Mouse (Mus musculus) intestine, embryonic 14.5 days (tissue): ENCODE data around the gene Slc26a3. TPM values are rescaled to one million over a fixed set of nuclear protein-coding genes. Genes with fewer than 3 reads are reported as not detected.

Source experiments
- ATAC-seq: fragments of 200-750 bp; cut with Nextera tagmentation; replicated peaks from 2 replicates; pipeline ENCODE4 v1.8.0; 2017; ENCODE audit warnings: low read depth, moderate number of reproducible peaks, moderate TSS enrichment, moderate library complexity; ENCODE audit not compliant: low FRiP score, low TSS enrichment
- DNase-seq: peaks from one replicate; pipeline ENCODE4 v3.0.0-alpha.2; 2018; ENCODE audit warnings: low spot score
- H3K27ac ChIP-seq: fragments of 300-500 bp; sonication (generic); 2 replicates; pipeline ENCODE4 v1.5.1; 2014; ENCODE audit warnings: low read depth, mild to moderate bottlenecking, control low read depth
- H3K27me3 ChIP-seq: fragments of 300-500 bp; sonication (generic); replicated peaks from 2 replicates; pipeline ENCODE4 v1.6.1; 2014; ENCODE audit warnings: low read length, control low read depth; ENCODE audit not compliant: control insufficient read depth, insufficient read depth
- H3K36me3 ChIP-seq: fragments of 300-500 bp; sonication (generic); 2 replicates; pipeline ENCODE4 v1.6.1; 2014; ENCODE audit warnings: low read length, control low read depth; ENCODE audit not compliant: control insufficient read depth, insufficient read depth
- H3K4me1 ChIP-seq: fragments of 300-500 bp; sonication (generic); replicated peaks from 2 replicates; pipeline ENCODE4 v1.6.1; 2014; ENCODE audit warnings: low read length, control low read depth, mixed read lengths; ENCODE audit not compliant: control insufficient read depth, insufficient read depth
- H3K4me2 ChIP-seq: fragments of 300-500 bp; sonication (generic); 2 replicates; pipeline ENCODE4 v1.6.1; 2014; ENCODE audit warnings: low read length
- H3K4me3 ChIP-seq: fragments of 300-500 bp; sonication (generic); 2 replicates; pipeline ENCODE4 v1.5.1; 2014; ENCODE audit warnings: low read depth, low read length, control low read depth, mixed read lengths
- H3K9ac ChIP-seq: fragments of 300-500 bp; sonication (generic); 2 replicates; pipeline ENCODE4 v1.6.1; 2014; ENCODE audit warnings: mild to moderate bottlenecking, low read length
- H3K9me3 ChIP-seq: fragments of 300-500 bp; sonication (generic); 2 replicates; pipeline ENCODE4 v1.6.1; 2016; ENCODE audit warnings: low read length, control low read depth; ENCODE audit not compliant: control insufficient read depth
- WGBS: fragments of 180-500 bp; shearing (Covaris S2); extraction: QIAGEN DNeasy Blood & Tissue Kit; methylation state at CpG from one replicate; pipeline ENCODE4 v1.1.7; 2014; 5-methylcytosine and 5-hydroxymethylcytosine counted together
- polyA plus RNA-seq: library from polyadenylated mRNA; unstranded; fragments of >200 nt; fragmentation: Nextera tagmentation; extraction: Ambion mirVana; gene quantifications from 2 replicates; pipeline ENCODE4 v1.2.1, GENCODE M21; 2014

Gene Slc26a3
- polyA plus RNA-seq, 1 experiment from 2014 or later, result 0.99 TPM

- Histone ChIP-seq H3K4me3 (no peak overlapping the region), H3K4me2 (no peak overlapping the region), H3K9ac (no peak overlapping the region), H3K36me3 (no peaks in the 10 kb centered on the region), H3K4me1 (no peaks in the 10 kb centered on the region), H3K27me3 (no peaks in the 10 kb centered on the region), H3K9me3 (no peaks in the 10 kb centered on the region), H3K27ac (no peak overlapping the region)
- ATAC-seq, result no peak
- DNase-seq, result no peak
- 67% methylated on average over 1 of the region's 1 CpGs for WGBS
Observed at GRCm38 (mm10) chr12:31400821-31401220, 10.2 kb downstream of the Slc26a3 start.

DNA sequence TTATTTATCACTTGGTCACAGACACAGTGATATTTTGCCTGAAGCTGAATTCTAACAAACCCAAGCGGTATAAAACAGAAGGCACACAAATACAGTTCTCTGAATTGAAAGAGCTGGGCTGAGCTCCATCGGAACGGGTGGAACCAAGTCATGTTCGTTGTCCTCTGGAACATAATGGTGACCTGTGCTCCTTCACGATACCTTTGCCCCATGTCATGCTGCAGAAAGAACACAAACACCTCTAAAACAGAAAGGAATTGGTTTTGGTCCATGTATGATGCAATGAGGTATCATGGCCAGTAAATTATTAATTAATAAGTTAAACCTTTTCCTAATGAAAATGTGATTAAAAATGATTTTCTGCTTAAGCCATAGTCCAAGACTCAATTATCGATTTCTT lies 11.3 kb downstream of the Slc26a3 start:
- ATAC-seq (no peak), DNase-seq (no peak)
- H3K9me3 ChIP-seq, result no peaks in the 10 kb centered on the region
- no peak overlapping the region for H3K27ac ChIP-seq
- H3K4me3 ChIP-seq, result no peak overlapping the region
- H3K4me2 ChIP-seq, result no peak overlapping the region
- no peaks in the 10 kb centered on the region for H3K4me1 ChIP-seq
- no peak overlapping the region for H3K9ac ChIP-seq
- H3K27me3 ChIP-seq, result no peaks in the 10 kb centered on the region
- H3K36me3 ChIP-seq, result no peaks in the 10 kb centered on the region
- WGBS, result 92% methylated on average over 6 of the region's 6 CpGs

- Histone ChIP-seq H3K4me1 (no peaks in the 10 kb centered on the region), H3K4me2 (no peak overlapping the region), H3K4me3 (no peak overlapping the region), H3K9ac (no peak overlapping the region), H3K27ac (no peak overlapping the region), H3K27me3 (no peaks in the 10 kb centered on the region), H3K9me3 (no peaks in the 10 kb centered on the region), H3K36me3 (no peaks in the 10 kb centered on the region)
- ATAC-seq (no peak), DNase-seq (no peak)
- 79% methylated on average over 5 of the region's 5 CpGs for WGBS
Observed at GRCm38 (mm10) chr12:31404575-31405240, 14.0 kb downstream of the Slc26a3 start.

- DNase-seq (no peak), ATAC-seq (no peak)
- Histone ChIP-seq H3K27me3 (no peaks in the 10 kb centered on the region), H3K9ac (no peak overlapping the region), H3K4me3 (no peak overlapping the region), H3K27ac (no peak overlapping the region), H3K4me2 (no peak overlapping the region), H3K9me3 (no peaks in the 10 kb centered on the region), H3K36me3 (no peaks in the 10 kb centered on the region), H3K4me1 (no peaks in the 10 kb centered on the region)
- 69% methylated on average over 2 of the region's 2 CpGs for WGBS
Observed at GRCm38 (mm10) chr12:31415971-31416370, 25.3 kb downstream of the Slc26a3 start.

DNA sequence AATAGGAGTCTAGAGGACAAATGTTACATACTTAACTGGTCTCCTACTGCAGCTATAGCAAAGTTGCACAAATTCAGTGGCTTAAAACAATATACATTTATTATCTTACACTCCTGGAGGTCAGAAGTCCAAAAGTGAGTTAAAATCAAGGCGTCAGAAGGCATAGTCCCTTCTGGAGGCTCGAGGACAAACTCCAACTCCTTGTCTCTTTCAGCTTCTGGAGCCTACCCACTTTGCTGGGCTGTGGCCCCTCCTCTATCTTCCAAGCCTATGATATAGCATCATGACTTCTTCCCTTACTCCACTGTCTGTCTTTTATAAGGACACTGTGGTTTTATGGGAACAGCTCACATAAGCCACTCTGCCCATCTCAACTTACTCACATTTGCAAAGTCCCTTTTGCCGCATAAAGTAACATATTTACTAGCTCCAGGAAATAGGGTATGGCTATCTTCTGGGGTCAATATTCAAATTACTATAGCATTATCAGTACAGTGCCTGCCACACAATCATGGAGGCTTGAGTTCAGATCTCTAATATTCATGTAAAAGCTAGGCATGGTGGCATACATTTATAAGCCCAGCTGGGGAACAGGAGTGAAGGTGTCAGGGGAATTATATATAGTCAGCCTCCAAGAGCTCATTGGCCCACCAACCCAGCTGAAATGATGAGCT lies 31.4 kb downstream of the Slc26a3 start:
- H3K4me3 ChIP-seq, result no peak overlapping the region
- H3K9ac ChIP-seq, result no peak overlapping the region
- DNase-seq (no peak), ATAC-seq (no peak)
- H3K36me3 ChIP-seq, result no peaks in the 10 kb centered on the region
- no peak overlapping the region for H3K27ac ChIP-seq
- no peaks in the 10 kb centered on the region for H3K9me3 ChIP-seq
- H3K4me2 ChIP-seq, result no peak overlapping the region
- no peaks in the 10 kb centered on the region for H3K4me1 ChIP-seq
- WGBS, result 65% methylated on average over 3 of the region's 3 CpGs
- H3K27me3 ChIP-seq, result no peaks in the 10 kb centered on the region

DNA sequence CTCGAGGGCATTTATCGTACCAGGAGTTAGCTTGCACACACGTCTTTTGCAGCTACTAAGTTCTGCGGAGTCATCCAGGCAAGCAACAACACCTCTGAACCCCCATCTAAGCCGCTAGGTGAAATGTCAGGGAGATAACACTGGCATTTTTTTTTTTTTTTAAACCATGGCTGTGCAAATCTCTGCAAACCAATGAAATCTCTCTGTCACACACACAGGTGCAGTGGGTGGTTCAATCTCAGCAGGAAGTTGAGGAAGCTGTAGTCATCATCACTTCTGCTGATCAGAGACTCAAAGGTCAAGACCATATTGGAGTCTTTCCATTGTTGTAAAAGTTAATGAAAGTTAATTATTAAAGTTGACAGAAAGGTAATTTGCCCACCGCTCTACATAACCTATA lies 47.1 kb downstream of the Slc26a3 start:
- Histone ChIP-seq H3K9me3 (no peaks in the 10 kb centered on the region), H3K4me1 (no peaks in the 10 kb centered on the region), H3K27ac (no peak overlapping the region), H3K27me3 (no peaks in the 10 kb centered on the region), H3K4me3 (no peak overlapping the region), H3K4me2 (no peak overlapping the region), H3K36me3 (no peaks in the 10 kb centered on the region), H3K9ac (no peak overlapping the region)
- ATAC-seq, result peak; percentile 58; the same call in 1 of the 2 replicates
- 46% methylated on average over 6 of the region's 6 CpGs for WGBS
- no peak for DNase-seq

GRCm38 (mm10) chr12:31439612-31440011 lies 48.9 kb downstream of the Slc26a3 start:
- Histone ChIP-seq H3K36me3 (no peaks in the 10 kb centered on the region), H3K27ac (no peak overlapping the region), H3K9me3 (no peaks in the 10 kb centered on the region), H3K9ac (no peak overlapping the region), H3K4me3 (no peak overlapping the region), H3K27me3 (no peaks in the 10 kb centered on the region), H3K4me2 (no peak overlapping the region), H3K4me1 (no peaks in the 10 kb centered on the region; the same call in 1 of the 2 replicates)
- no peak for ATAC-seq
- 71% methylated on average over 2 of the region's 2 CpGs for WGBS
- DNase-seq, result no peak

DNA sequence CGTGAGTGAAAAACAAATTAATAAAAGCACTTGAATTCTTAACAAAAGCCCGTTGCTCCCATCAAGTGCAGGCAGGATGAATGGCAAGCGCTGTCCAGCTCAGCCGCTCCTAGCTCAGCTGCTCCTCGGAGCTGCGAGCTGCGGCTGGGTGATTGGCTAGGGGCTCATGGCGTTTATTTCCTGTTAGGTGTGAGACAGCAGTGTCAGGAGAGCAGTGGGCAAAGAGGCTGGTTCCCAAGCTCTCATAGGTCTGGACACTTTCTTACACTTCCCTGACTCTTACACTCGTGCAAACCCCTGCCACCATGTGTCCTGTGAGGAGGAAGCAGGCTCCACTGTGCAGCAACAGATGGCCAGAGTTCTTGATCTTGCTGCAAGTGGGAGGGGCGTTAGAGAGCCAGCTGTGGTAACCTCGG lies 53.5 kb downstream of the Slc26a3 start:
- WGBS, result under 1% methylated on average over 11 of the region's 11 CpGs
- ATAC-seq (0 out of 2 replicates have a peak, but pooled peaks have one; percentile 64), DNase-seq (peak; percentile 79)
- peak overlapping the region; percentile 53 for H3K4me2 ChIP-seq
- no peak overlapping the region for H3K9ac ChIP-seq
- H3K27ac ChIP-seq, result no peak overlapping the region
- no peaks in the 10 kb centered on the region for H3K9me3 ChIP-seq
- H3K27me3 ChIP-seq, result no peaks in the 10 kb centered on the region
- no peaks in the 10 kb centered on the region for H3K36me3 ChIP-seq
- H3K4me1 ChIP-seq, result no peaks in the 10 kb centered on the region; the same call in 1 of the 2 replicates
- H3K4me3 ChIP-seq, result peak overlapping the region; percentile 12

GRCm38 (mm10) chr12:31444827-31445226 lies 54.2 kb downstream of the Slc26a3 start:
- Histone ChIP-seq H3K27ac (no peak overlapping the region), H3K4me3 (no peak overlapping the region), H3K9ac (no peak overlapping the region), H3K36me3 (no peaks in the 10 kb centered on the region), H3K4me1 (no peaks in the 10 kb centered on the region; the same call in 1 of the 2 replicates), H3K27me3 (no peaks in the 10 kb centered on the region), H3K4me2 (no peak overlapping the region), H3K9me3 (no peaks in the 10 kb centered on the region)
- ATAC-seq (no peak), DNase-seq (no peak)
- 56% methylated on average over 6 of the region's 6 CpGs for WGBS
